Mouse (Mus musculus) heart, embryonic 12.5 days (tissue): Measurements from ENCODE around the gene Map2k5. TPM values are rescaled to one million over a fixed set of nuclear protein-coding genes. Genes with fewer than 3 reads are reported as not detected.

Source experiments
- ATAC-seq: fragments of 200-750 bp; cut with Nextera tagmentation; 2 replicates; pipeline ENCODE4 v1.8.0; 2017; ENCODE audit warnings: moderate TSS enrichment, moderate library complexity; ENCODE audit not compliant: insufficient number of reproducible peaks, low FRiP score
- H3K27ac ChIP-seq: fragments of 300-500 bp; sonication (generic); 2 replicates; pipeline ENCODE4 v1.5.1; 2016; ENCODE audit warnings: mild to moderate bottlenecking, moderate library complexity; ENCODE audit not compliant: poor library complexity, severe bottlenecking
- H3K27me3 ChIP-seq: fragments of 300-500 bp; sonication (generic); replicated peaks from 2 replicates; pipeline ENCODE4 v1.6.1; 2016; ENCODE audit warnings: mild to moderate bottlenecking, moderate library complexity
- H3K36me3 ChIP-seq: fragments of 300-500 bp; sonication (generic); 2 replicates; pipeline ENCODE4 v1.6.1; 2016; ENCODE audit warnings: mild to moderate bottlenecking, moderate library complexity
- H3K4me1 ChIP-seq: fragments of 300-500 bp; sonication (generic); replicated peaks from 2 replicates; pipeline ENCODE4 v1.6.1; 2016; ENCODE audit warnings: mild to moderate bottlenecking
- H3K4me2 ChIP-seq: fragments of 300-500 bp; sonication (generic); 2 replicates; pipeline ENCODE4 v1.6.1; 2016; ENCODE audit warnings: mild to moderate bottlenecking, moderate library complexity
- H3K4me3 ChIP-seq: fragments of 300-500 bp; sonication (generic); 2 replicates; pipeline ENCODE4 v1.5.1; 2016; ENCODE audit warnings: mild to moderate bottlenecking
- H3K9ac ChIP-seq: fragments of 300-500 bp; sonication (generic); 2 replicates; pipeline ENCODE4 v1.6.1; 2016; ENCODE audit warnings: mild to moderate bottlenecking, moderate library complexity
- H3K9me3 ChIP-seq: fragments of 300-500 bp; sonication (generic); replicated peaks from 2 replicates; pipeline ENCODE4 v1.6.1; 2016; ENCODE audit warnings: mild to moderate bottlenecking, moderate library complexity
- whole genome bisulfite sequencing: fragments of 180-500 bp; shearing (Covaris S2); methylation state at CpG from one replicate; pipeline ENCODE4 v1.1.7; 2016; 5-methylcytosine and 5-hydroxymethylcytosine counted together
- polyA plus RNA-seq: library from polyadenylated mRNA; unstranded; fragments of >200 nt; fragmentation: Nextera tagmentation; extraction: Ambion mirVana; gene quantifications from 2 replicates; pipeline ENCODE4 v1.2.1, GENCODE M21; 2016

The Map2k5 gene
- polyA plus RNA-seq, 1 experiment from 2014 or later, result 28.7 TPM

GRCm38 (mm10) chr9:63219851-63220250, 157.9 kb downstream of the Map2k5 start:
- 80% methylated on average over 7 of the region's 7 CpGs for WGBS
- ATAC-seq, result no peak
- H3K9ac ChIP-seq, result no peak overlapping the region
- no peaks in the 10 kb centered on the region for H3K27me3 ChIP-seq
- peaks cover 22% of the 10 kb centered on the region for H3K36me3 ChIP-seq
- H3K27ac ChIP-seq, result no peak overlapping the region
- H3K4me2 ChIP-seq, result no peak overlapping the region
- no peak overlapping the region for H3K4me3 ChIP-seq
- no peaks in the 10 kb centered on the region for H3K9me3 ChIP-seq
- no peaks in the 10 kb centered on the region for H3K4me1 ChIP-seq

GRCm38 (mm10) chr9:63215031-63215430, 162.7 kb downstream of the Map2k5 start:
- Histone ChIP-seq H3K9ac (no peak overlapping the region), H3K36me3 (peaks cover 30% of the 10 kb centered on the region), H3K9me3 (no peaks in the 10 kb centered on the region), H3K4me1 (no peaks in the 10 kb centered on the region), H3K27me3 (no peaks in the 10 kb centered on the region), H3K4me3 (no peak overlapping the region), H3K27ac (no peak overlapping the region), H3K4me2 (no peak overlapping the region)
- ATAC-seq, result no peak
- 90% methylated on average over 2 of the region's 2 CpGs for WGBS

GRCm38 (mm10) chr9:63206769-63207276, 170.9 kb downstream of the Map2k5 start:
- no peak overlapping the region for H3K4me2 ChIP-seq
- peaks cover 4% of the 10 kb centered on the region for H3K9me3 ChIP-seq
- ATAC-seq, result no peak
- no peak overlapping the region for H3K9ac ChIP-seq
- H3K27ac ChIP-seq, result no peak overlapping the region
- peaks cover 33% of the 10 kb centered on the region for H3K36me3 ChIP-seq
- H3K4me3 ChIP-seq, result no peak overlapping the region
- no peaks in the 10 kb centered on the region for H3K27me3 ChIP-seq
- WGBS, result 91% methylated on average over 15 of the region's 15 CpGs
- H3K4me1 ChIP-seq, result peaks cover 5% of the 10 kb centered on the region; the same call in 1 of the 2 replicates

- H3K4me1 ChIP-seq, result peaks cover 8% of the 10 kb centered on the region; the same call in 1 of the 2 replicates
- ATAC-seq, result no peak
- WGBS, result 87% methylated on average over 3 of the region's 3 CpGs
- H3K27me3 ChIP-seq, result no peaks in the 10 kb centered on the region
- no peak overlapping the region for H3K4me2 ChIP-seq
- H3K9me3 ChIP-seq, result peaks cover 4% of the 10 kb centered on the region
- H3K9ac ChIP-seq, result no peak overlapping the region
- no peak overlapping the region for H3K4me3 ChIP-seq
- H3K27ac ChIP-seq, result no peak overlapping the region
- peaks cover 31% of the 10 kb centered on the region for H3K36me3 ChIP-seq
These were observed 174.2 kb downstream of the Map2k5 start for GRCm38 (mm10) chr9:63203461-63203860.

- H3K9me3 ChIP-seq, result peaks cover 4% of the 10 kb centered on the region
- H3K36me3 ChIP-seq, result peaks cover 31% of the 10 kb centered on the region
- no peaks in the 10 kb centered on the region for H3K27me3 ChIP-seq
- H3K4me1 ChIP-seq, result peaks cover 17% of the 10 kb centered on the region
- no peak overlapping the region for H3K4me2 ChIP-seq
- H3K9ac ChIP-seq, result no peak overlapping the region
- H3K4me3 ChIP-seq, result no peak overlapping the region
- no peak for ATAC-seq
- 91% methylated on average over 15 of the region's 15 CpGs for WGBS
- H3K27ac ChIP-seq, result no peak overlapping the region
These were observed 176.1 kb downstream of the Map2k5 start for GRCm38 (mm10) chr9:63201376-63202323.

GRCm38 (mm10) chr9:63197252-63197651, 180.4 kb downstream of the Map2k5 start:
- Histone ChIP-seq H3K4me3 (peak overlapping the region; percentile 11; the same call in 1 of the 2 replicates), H3K4me1 (peaks cover 54% of the 10 kb centered on the region), H3K4me2 (peak overlapping the region; percentile 47), H3K27ac (no peak overlapping the region), H3K9me3 (peaks cover 4% of the 10 kb centered on the region), H3K27me3 (no peaks in the 10 kb centered on the region), H3K9ac (no peak overlapping the region), H3K36me3 (peaks cover 20% of the 10 kb centered on the region)
- 9% methylated on average over 8 of the region's 8 CpGs for WGBS
- no peak for ATAC-seq

GRCm38 (mm10) chr9:63196114-63196682, 181.5 kb downstream of the Map2k5 start:
- H3K36me3 ChIP-seq, result peaks cover 19% of the 10 kb centered on the region
- peaks cover 54% of the 10 kb centered on the region for H3K4me1 ChIP-seq
- no peak overlapping the region for H3K9ac ChIP-seq
- H3K9me3 ChIP-seq, result no peaks in the 10 kb centered on the region
- no peak overlapping the region for H3K4me2 ChIP-seq
- no peak for ATAC-seq
- no peaks in the 10 kb centered on the region for H3K27me3 ChIP-seq
- 0 out of 2 replicates have a peak overlapping the region, but pooled peaks have one; percentile 2 for H3K27ac ChIP-seq
- no peak overlapping the region for H3K4me3 ChIP-seq
- 64% methylated on average over 8 of the region's 8 CpGs for WGBS

GRCm38 (mm10) chr9:63195523-63195922, 182.2 kb downstream of the Map2k5 start:
- Histone ChIP-seq H3K27ac (peak overlapping the region; percentile 71), H3K36me3 (peaks cover 22% of the 10 kb centered on the region), H3K4me3 (no peak overlapping the region), H3K9me3 (no peaks in the 10 kb centered on the region), H3K27me3 (no peaks in the 10 kb centered on the region), H3K4me2 (peak overlapping the region; percentile 7; the same call in 1 of the 2 replicates), H3K9ac (no peak overlapping the region), H3K4me1 (peaks cover 54% of the 10 kb centered on the region)
- 56% methylated on average over 4 of the region's 4 CpGs for WGBS
- no peak for ATAC-seq

GRCm38 (mm10) chr9:63194791-63195190, 182.9 kb downstream of the Map2k5 start:
- no peaks in the 10 kb centered on the region for H3K27me3 ChIP-seq
- H3K36me3 ChIP-seq, result peaks cover 22% of the 10 kb centered on the region
- no peaks in the 10 kb centered on the region for H3K9me3 ChIP-seq
- no peak overlapping the region for H3K4me3 ChIP-seq
- peak overlapping the region; percentile 24; the same call in 1 of the 2 replicates for H3K9ac ChIP-seq
- H3K4me2 ChIP-seq, result peak overlapping the region; percentile 25
- ATAC-seq, result no peak
- peaks cover 54% of the 10 kb centered on the region for H3K4me1 ChIP-seq
- H3K27ac ChIP-seq, result peak overlapping the region; percentile 71
- 45% methylated on average over 9 of the region's 9 CpGs for WGBS

- H3K4me1 ChIP-seq, result peaks cover 55% of the 10 kb centered on the region
- no peak overlapping the region for H3K4me2 ChIP-seq
- no peak overlapping the region for H3K4me3 ChIP-seq
- no peaks in the 10 kb centered on the region for H3K27me3 ChIP-seq
- H3K36me3 ChIP-seq, result peaks cover 26% of the 10 kb centered on the region
- H3K9ac ChIP-seq, result no peak overlapping the region
- 78% methylated on average over 4 of the region's 4 CpGs for WGBS
- H3K27ac ChIP-seq, result 0 out of 2 replicates have a peak overlapping the region, but pooled peaks have one; percentile 50
- ATAC-seq, result no peak
- H3K9me3 ChIP-seq, result no peaks in the 10 kb centered on the region
These were observed 184.9 kb downstream of the Map2k5 start for GRCm38 (mm10) chr9:63192809-63193208.

GRCm38 (mm10) chr9:63187310-63187709, 190.4 kb downstream of the Map2k5 start:
- H3K9me3 ChIP-seq, result no peaks in the 10 kb centered on the region
- H3K27ac ChIP-seq, result no peak overlapping the region
- WGBS, result 30% methylated on average over 7 of the region's 7 CpGs
- H3K4me1 ChIP-seq, result peaks cover 27% of the 10 kb centered on the region
- H3K36me3 ChIP-seq, result peaks cover 23% of the 10 kb centered on the region
- H3K27me3 ChIP-seq, result peaks cover 26% of the 10 kb centered on the region
- ATAC-seq, result no peak
- H3K9ac ChIP-seq, result no peak overlapping the region
- H3K4me2 ChIP-seq, result no peak overlapping the region
- no peak overlapping the region for H3K4me3 ChIP-seq
